Mouse (Mus musculus): ENCODE data around the gene Fgf22. TPM values are rescaled to one million over a fixed set of nuclear protein-coding genes. Genes with fewer than 3 reads are reported as not detected.
"Not testable (repeated sequence)": the region's sequence is repeated elsewhere in the genome, so short reads cannot be mapped to it uniquely, and the experiment has no call there.

The Fgf22 gene
- total RNA-seq, 2 experiments from 2014 or later: 1.0 to 1.5 TPM

- DNase-seq (ENCODE audit: extremely low spot score in 1 of 2, low spot score in 1 of 2): no peak
Measured at GRCm38 (mm10) chr10:79729357-79729965, 25.4 kb upstream of the Fgf22 start.

GRCm38 (mm10) chr10:79732500-79732899, 22.4 kb upstream of the Fgf22 start:
- DNase-seq (ENCODE audit: extremely low spot score in 1 of 2, low spot score in 1 of 2): peak in 1 of 2 experiments; percentile 55

- DNase-seq (ENCODE audit: extremely low spot score in 1 of 2, low spot score in 1 of 2): no peak
Measured at GRCm38 (mm10) chr10:79733847-79734246, 21.0 kb upstream of the Fgf22 start.

- no peak for DNase-seq (ENCODE audit: extremely low spot score in 1 of 2, low spot score in 1 of 2)
Measured at GRCm38 (mm10) chr10:79735361-79735760, 19.5 kb upstream of the Fgf22 start.

- no peak for DNase-seq (ENCODE audit: extremely low spot score in 1 of 2, low spot score in 1 of 2)
Measured at GRCm38 (mm10) chr10:79736706-79737105, 18.2 kb upstream of the Fgf22 start.

GRCm38 (mm10) chr10:79738259-79738658, 16.6 kb upstream of the Fgf22 start:
- no peak for DNase-seq (ENCODE audit: extremely low spot score in 1 of 2, low spot score in 1 of 2)

GRCm38 (mm10) chr10:79739234-79739633, 15.6 kb upstream of the Fgf22 start:
- no peak for DNase-seq (ENCODE audit: extremely low spot score in 1 of 2, low spot score in 1 of 2)

- DNase-seq (ENCODE audit: extremely low spot score in 1 of 2, low spot score in 1 of 2): no peak
Measured at GRCm38 (mm10) chr10:79740863-79741262, 14.0 kb upstream of the Fgf22 start.

- DNase-seq (ENCODE audit: extremely low spot score in 1 of 2, low spot score in 1 of 2): no peak
Measured at GRCm38 (mm10) chr10:79743161-79743560, 11.7 kb upstream of the Fgf22 start.

- DNase-seq (ENCODE audit: extremely low spot score in 1 of 2, low spot score in 1 of 2): no peak
Measured at GRCm38 (mm10) chr10:79743650-79744365, 11.1 kb upstream of the Fgf22 start.

- no peak for DNase-seq (ENCODE audit: extremely low spot score in 1 of 2, low spot score in 1 of 2)
Measured at GRCm38 (mm10) chr10:79745411-79745810, 9.5 kb upstream of the Fgf22 start.

- DNase-seq (ENCODE audit: extremely low spot score in 1 of 2, low spot score in 1 of 2): peak; percentile 84 to 87
Measured at GRCm38 (mm10) chr10:79745898-79746773, 8.7 kb upstream of the Fgf22 start, which contains the start of gene Polrmt. Gene Polrmt, minus strand, starts transcription at chr10:79746581.

- DNase-seq (ENCODE audit: extremely low spot score in 1 of 2, low spot score in 1 of 2): no peak
Measured at GRCm38 (mm10) chr10:79746774-79747151, 8.1 kb upstream of the Fgf22 start.

- DNase-seq (ENCODE audit: extremely low spot score in 1 of 2, low spot score in 1 of 2): no peak
Measured at GRCm38 (mm10) chr10:79748496-79748895, 6.4 kb upstream of the Fgf22 start.

GRCm38 (mm10) chr10:79755854-79756253, 978 bp downstream of the Fgf22 start:
- no peak for DNase-seq (ENCODE audit: extremely low spot score in 1 of 2, low spot score in 1 of 2)

- no peak for DNase-seq (ENCODE audit: extremely low spot score in 1 of 2, low spot score in 1 of 2)
Measured at GRCm38 (mm10) chr10:79756660-79757059, 1.8 kb downstream of the Fgf22 start.

- DNase-seq (ENCODE audit: extremely low spot score in 1 of 2, low spot score in 1 of 2): not testable (repeated sequence)
Measured at GRCm38 (mm10) chr10:79759675-79760074, 4.8 kb downstream of the Fgf22 start.

GRCm38 (mm10) chr10:79760603-79761143, 5.8 kb downstream of the Fgf22 start:
- no peak for DNase-seq (ENCODE audit: extremely low spot score in 1 of 2, low spot score in 1 of 2)

GRCm38 (mm10) chr10:79762875-79763274, 8.0 kb downstream of the Fgf22 start:
- no peak for DNase-seq (ENCODE audit: extremely low spot score in 1 of 2, low spot score in 1 of 2)

- no peak for DNase-seq (ENCODE audit: extremely low spot score in 1 of 2, low spot score in 1 of 2)
Measured at GRCm38 (mm10) chr10:79764234-79764633, 9.4 kb downstream of the Fgf22 start.

GRCm38 (mm10) chr10:79765228-79765745, 10.4 kb downstream of the Fgf22 start:
- no peak for DNase-seq (ENCODE audit: extremely low spot score in 1 of 2, low spot score in 1 of 2)
